Mouse (Mus musculus) monocyte, adult 5-6 weeks (primary cell): Measurements from ENCODE around the gene Olfr649. TPM values are rescaled to one million over a fixed set of nuclear protein-coding genes. Genes with fewer than 3 reads are reported as not detected.

ENCODE experiments used
- ATAC-seq: fragments of 153-309, 156-312 bp; replicated peaks from 2 replicates; pipeline ENCODE4 v1.8.0; 2017; ENCODE audit warnings: mild to moderate bottlenecking; ENCODE audit not compliant: low TSS enrichment, insufficient number of reproducible peaks, severe bottlenecking, poor library complexity, low FRiP score
- total RNA-seq: library from RNA; stranded (forward); fragments of 200-1000, 200-491, 200-594 nt; gene quantifications from 3 replicates; pipeline ENCODE4 v1.2.3, GENCODE M21; 2017

Olfr649 gene
- total RNA-seq, result not detected in 3 replicates

GRCm38 (mm10) chr7:104195885-104196284 is at the start of gene Olfr649:
TSS of gene Olfr649 (minus strand) at chr7:104195985.
- ATAC-seq, result no peak

GRCm38 (mm10) chr7:104244287-104245181 is 48.7 kb upstream of the Olfr649 start, which contains the start of gene Trim34a:
TSS of gene Trim34a (plus strand) at chr7:104244457.
- ATAC-seq, result peak; percentile 91

GRCm38 (mm10) chr7:104243616-104244015 is 47.8 kb upstream of the Olfr649 start:
- no peak for ATAC-seq

GRCm38 (mm10) chr7:104240857-104241256 is 45.1 kb upstream of the Olfr649 start:
- ATAC-seq, result no peak

- ATAC-seq, result peak; percentile 68; the same call in 1 of the 2 replicates
Measured at GRCm38 (mm10) chr7:104231203-104231602, 35.4 kb upstream of the Olfr649 start.

- 0 out of 2 replicates have a peak, but pooled peaks have one; percentile 22 for ATAC-seq
Measured at GRCm38 (mm10) chr7:104218701-104219569, 23.1 kb upstream of the Olfr649 start, which contains the start of gene Trim6. TSS of gene Trim6 (plus strand) at chr7:104218793.

GRCm38 (mm10) chr7:104217881-104218280 is 22.1 kb upstream of the Olfr649 start:
- ATAC-seq, result no peak

GRCm38 (mm10) chr7:104216011-104216535 is 20.3 kb upstream of the Olfr649 start:
- no peak for ATAC-seq

GRCm38 (mm10) chr7:104206197-104206596 is 10.4 kb upstream of the Olfr649 start:
- peak; percentile 73 for ATAC-seq

GRCm38 (mm10) chr7:104199822-104200221 is 4.0 kb upstream of the Olfr649 start:
- ATAC-seq, result peak; percentile 88

- ATAC-seq, result no peak
Measured at GRCm38 (mm10) chr7:104191275-104191674, 4.5 kb downstream of the Olfr649 start.

- ATAC-seq, result no peak
Measured at GRCm38 (mm10) chr7:104183292-104183691, 12.5 kb downstream of the Olfr649 start, which contains the start of gene Olfr648. TSS of gene Olfr648 (minus strand) at chr7:104183392.

- no peak for ATAC-seq
Measured at GRCm38 (mm10) chr7:104179074-104179473, 16.7 kb downstream of the Olfr649 start.

GRCm38 (mm10) chr7:104178422-104179054 is 17.2 kb downstream of the Olfr649 start:
- ATAC-seq, result no peak

- no peak for ATAC-seq
Measured at GRCm38 (mm10) chr7:104175085-104175484, 20.7 kb downstream of the Olfr649 start.

- ATAC-seq, result 0 out of 2 replicates have a peak, but pooled peaks have one; percentile 27
Measured at GRCm38 (mm10) chr7:104169634-104170204, 26.1 kb downstream of the Olfr649 start.

GRCm38 (mm10) chr7:104167105-104167504 is 28.7 kb downstream of the Olfr649 start:
- ATAC-seq, result no peak

- no peak for ATAC-seq
Measured at GRCm38 (mm10) chr7:104150456-104150855, 45.3 kb downstream of the Olfr649 start, which contains the start of gene Ubqlnl. TSS of gene Ubqlnl (minus strand) at chr7:104150556.
